Mouse (Mus musculus) cerebellum, adult 2 months (tissue): ENCODE measurements around the gene Olfr323.

Experiments
- CTCF ChIP-seq: fragments of 200-500 bp; IDR thresholded peaks from 2 replicates; pipeline ENCODE4 v1.5.1; 2011; ENCODE audit warnings: low read depth, mild to moderate bottlenecking, control low read depth, low read length, moderate library complexity, borderline replicate concordance; ENCODE audit not compliant: insufficient read depth
- POLR2A ChIP-seq: fragments of 200-500 bp; IDR thresholded peaks from 2 replicates; pipeline ENCODE4 v1.6.1; 2011; ENCODE audit warnings: low read length, control low read depth, borderline replicate concordance; ENCODE audit not compliant: insufficient read depth

GRCm38 (mm10) chr11:58578636-58579035 lies 51.7 kb downstream of the Olfr323 start:
- TF ChIP-seq CTCF (no peak), POLR2A (no peak)
